Mouse (Mus musculus): ENCODE results near the gene Ccdc3.

GRCm38 (mm10) chr2:5161908-5162674 is 24.5 kb downstream of the Ccdc3 start:
- TF ChIP-seq CTCF (IDR thresholded peaks at IDR 0.05; ENCODE audit: control insufficient read depth, insufficient read depth, insufficient replicate concordance, low read depth, low read length) (no peak), POLR2A (IDR thresholded peaks at IDR 0.05; ENCODE audit: control insufficient read depth, low read depth, low read length) (no peak)

Data from testis, adult 2 months (tissue).